Mouse (Mus musculus): Measurements from ENCODE around the gene Tnpo1. TPM values are rescaled to one million over a fixed set of nuclear protein-coding genes. Genes with fewer than 3 reads are reported as not detected.
A peak's percentile ranks its signal among the peaks of the same experiment; 100 is the strongest.

The Tnpo1 gene
- polyA plus RNA-seq, 2 experiments, result 10.5 to 13.6 TPM

DNA sequence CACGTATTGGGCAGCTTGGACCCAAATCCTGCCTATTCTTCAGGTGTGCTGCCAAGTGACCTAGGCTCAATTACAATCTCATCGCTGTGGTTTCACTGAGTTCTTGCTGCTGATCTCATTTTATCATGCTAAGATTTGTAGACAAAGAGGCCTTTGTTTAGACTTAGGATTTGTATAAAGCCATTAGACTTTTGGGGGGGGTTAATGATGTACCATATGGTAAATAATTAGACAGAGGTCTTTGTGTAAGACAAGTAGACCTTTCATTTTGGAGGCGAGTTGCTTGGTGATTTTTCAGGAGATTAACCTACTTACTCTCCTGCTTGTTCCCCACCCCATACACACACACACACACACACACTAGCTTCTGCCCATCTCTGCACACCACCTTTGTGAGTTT lies 19.7 kb upstream of the Tnpo1 start:
- Histone ChIP-seq H3K4me2 (ENCODE audit: low read depth) (no peak overlapping the region), H3K4me3 (ENCODE audit: insufficient read depth in 1 of 2, low read depth in 2 of 2, low read length in 2 of 2) (no peak overlapping the region), H3K9me3 (ENCODE audit: control insufficient read depth, low read length) (no peaks in the 10 kb centered on the region), H3K27me3 (ENCODE audit: control insufficient read depth, insufficient read depth, low read length) (no peaks in the 10 kb centered on the region), H3K36me3 (replicated peaks; ENCODE audit: control insufficient read depth, insufficient read depth, low read depth) (no peaks in the 10 kb centered on the region), H3K27ac (no peak overlapping the region), H3K4me1 (replicated peaks; ENCODE audit: control insufficient read depth in 2 of 2, insufficient read depth in 2 of 2, low read length in 1 of 2) (peaks cover 4 to 17% of the 10 kb centered on the region in 2 experiments), H3K9ac (replicated peaks) (no peak overlapping the region)
- TF ChIP-seq EP300 (IDR thresholded peaks at IDR 0.05; ENCODE audit: low read depth), result no peak
- no peak for TF ChIP-seq CTCF (IDR thresholded peaks at IDR 0.05; ENCODE audit: low read depth)
- no peak for ATAC-seq (ENCODE audit: insufficient read depth)
- WGBS (ENCODE audit: insufficient replicate concordance), result 52% methylated on average over 3 of the region's 3 CpGs
- DNase-seq (ENCODE audit: low read depth in 3 of 3, low spot score in 3 of 3), result no peak

DNA sequence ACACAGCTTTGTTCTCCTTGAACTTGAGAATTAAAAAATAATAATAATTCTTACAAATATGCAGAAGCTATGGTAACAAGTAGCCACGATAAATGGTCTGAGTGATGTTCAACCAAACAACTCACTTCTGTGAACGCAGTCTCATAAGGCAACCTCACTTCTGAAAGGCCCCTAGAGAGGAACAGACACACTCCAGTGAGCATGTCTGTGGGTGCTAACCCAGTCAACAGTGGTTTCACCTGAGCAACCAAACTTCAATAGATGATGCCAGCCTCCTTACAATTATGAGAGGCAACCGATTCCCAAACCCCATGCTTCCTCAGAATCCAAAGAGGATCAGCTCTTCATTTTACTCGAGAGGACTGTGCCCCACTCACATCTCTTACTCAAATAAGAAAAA lies 19.2 kb upstream of the Tnpo1 start:
- H3K4me1 ChIP-seq (replicated peaks; ENCODE audit: control insufficient read depth in 2 of 2, insufficient read depth in 2 of 2, low read length in 1 of 2), result peaks cover 4 to 17% of the 10 kb centered on the region in 2 experiments
- ATAC-seq (ENCODE audit: insufficient read depth) (no peak), DNase-seq (ENCODE audit: low read depth in 3 of 3, low spot score in 3 of 3) (no peak)
- TF ChIP-seq CTCF (IDR thresholded peaks at IDR 0.05; ENCODE audit: low read depth) (no peak), EP300 (IDR thresholded peaks at IDR 0.05; ENCODE audit: low read depth) (no peak)
- H3K4me3 ChIP-seq (ENCODE audit: insufficient read depth in 1 of 2, low read depth in 2 of 2, low read length in 2 of 2), result no peak overlapping the region
- no peak overlapping the region for H3K9ac ChIP-seq (replicated peaks)
- H3K36me3 ChIP-seq (replicated peaks; ENCODE audit: control insufficient read depth, insufficient read depth, low read depth), result no peaks in the 10 kb centered on the region
- no peak overlapping the region for H3K27ac ChIP-seq
- 79% methylated on average over 4 of the region's 4 CpGs for WGBS (ENCODE audit: insufficient replicate concordance)
- H3K4me2 ChIP-seq (ENCODE audit: low read depth), result peak overlapping the region; percentile 49; the same call in 1 of the 2 replicates
- H3K27me3 ChIP-seq (ENCODE audit: control insufficient read depth, insufficient read depth, low read length), result no peaks in the 10 kb centered on the region
- no peaks in the 10 kb centered on the region for H3K9me3 ChIP-seq (ENCODE audit: control insufficient read depth, low read length)

DNA sequence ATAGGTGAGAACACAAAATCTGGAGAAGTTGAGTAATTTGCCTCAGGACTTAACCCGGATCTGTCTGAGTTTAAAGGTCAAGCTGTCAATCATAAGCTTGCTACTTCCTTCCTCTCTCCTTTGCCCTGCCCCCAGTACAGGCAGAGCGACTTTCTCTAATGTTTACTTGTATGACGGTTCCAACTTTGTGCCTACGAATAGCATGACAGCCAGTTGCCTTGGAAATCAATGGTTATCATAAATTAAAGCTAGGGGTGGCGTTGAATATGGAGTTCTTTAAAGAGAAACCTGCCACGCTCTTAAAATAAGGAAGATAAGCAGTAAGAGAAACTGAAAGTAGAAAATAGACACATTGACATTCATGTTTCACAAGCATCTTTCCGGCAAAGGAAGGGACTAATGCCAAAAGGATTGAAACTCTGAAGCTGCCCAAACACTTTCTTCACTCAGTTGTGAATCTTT lies 18.5 kb upstream of the Tnpo1 start:
- Histone ChIP-seq H3K36me3 (replicated peaks; ENCODE audit: control insufficient read depth, insufficient read depth, low read depth) (no peaks in the 10 kb centered on the region), H3K4me2 (ENCODE audit: low read depth) (peak overlapping the region; percentile 49), H3K9me3 (ENCODE audit: control insufficient read depth, low read length) (no peaks in the 10 kb centered on the region), H3K27me3 (ENCODE audit: control insufficient read depth, insufficient read depth, low read length) (no peaks in the 10 kb centered on the region), H3K4me3 (ENCODE audit: insufficient read depth in 1 of 2, low read depth in 2 of 2, low read length in 2 of 2) (peak overlapping the region; percentile 41 to 53), H3K4me1 (replicated peaks; ENCODE audit: control insufficient read depth in 2 of 2, insufficient read depth in 2 of 2, low read length in 1 of 2) (peaks cover 4 to 17% of the 10 kb centered on the region in 2 experiments), H3K27ac (no peak overlapping the region), H3K9ac (replicated peaks) (peak overlapping the region; percentile 31)
- 17% methylated on average over 7 of the region's 7 CpGs for WGBS (ENCODE audit: insufficient replicate concordance)
- DNase-seq (ENCODE audit: low read depth in 3 of 3, low spot score in 3 of 3) (no peak), ATAC-seq (ENCODE audit: insufficient read depth) (peak; percentile 55; the same call in 1 of the 2 replicates)
- TF ChIP-seq EP300 (IDR thresholded peaks at IDR 0.05; ENCODE audit: low read depth) (no peak), CTCF (IDR thresholded peaks at IDR 0.05; ENCODE audit: low read depth) (no peak)

DNA sequence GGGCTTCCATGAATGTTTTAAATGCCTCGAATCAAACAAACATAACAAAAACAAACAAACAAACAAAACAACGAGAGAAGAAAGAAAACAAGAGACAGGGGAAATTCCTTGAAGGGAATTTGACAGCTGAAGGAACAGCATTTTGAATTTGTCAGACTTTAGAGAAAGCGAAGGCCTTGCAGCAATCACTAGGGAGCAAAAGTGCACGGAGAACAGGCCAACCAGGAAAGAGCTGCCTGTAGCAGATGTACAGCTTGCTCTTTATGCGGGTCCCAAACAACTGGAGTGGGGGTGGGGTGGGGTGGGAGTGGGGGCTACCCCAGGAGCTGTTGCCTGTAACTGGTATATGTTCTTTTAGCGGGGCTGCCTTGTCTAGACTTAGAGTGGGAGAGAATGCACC lies 16.2 kb upstream of the Tnpo1 start:
- 44% methylated on average over 6 of the region's 6 CpGs for WGBS (ENCODE audit: insufficient replicate concordance)
- Histone ChIP-seq H3K4me1 (replicated peaks; ENCODE audit: control insufficient read depth in 2 of 2, insufficient read depth in 2 of 2, low read length in 1 of 2) (peaks cover 4 to 16% of the 10 kb centered on the region in 2 experiments), H3K4me3 (ENCODE audit: insufficient read depth in 1 of 2, low read depth in 2 of 2, low read length in 2 of 2) (no peak overlapping the region), H3K36me3 (replicated peaks; ENCODE audit: control insufficient read depth, insufficient read depth, low read depth) (no peaks in the 10 kb centered on the region), H3K9me3 (ENCODE audit: control insufficient read depth, low read length) (no peaks in the 10 kb centered on the region), H3K27ac (no peak overlapping the region), H3K4me2 (ENCODE audit: low read depth) (no peak overlapping the region), H3K9ac (replicated peaks) (no peak overlapping the region), H3K27me3 (ENCODE audit: control insufficient read depth, insufficient read depth, low read length) (no peaks in the 10 kb centered on the region)
- ATAC-seq (ENCODE audit: insufficient read depth) (no peak), DNase-seq (ENCODE audit: low read depth in 3 of 3, low spot score in 3 of 3) (no peak)
- TF ChIP-seq EP300 (IDR thresholded peaks at IDR 0.05; ENCODE audit: low read depth), result no peak
- no peak for TF ChIP-seq CTCF (IDR thresholded peaks at IDR 0.05; ENCODE audit: low read depth)

DNA sequence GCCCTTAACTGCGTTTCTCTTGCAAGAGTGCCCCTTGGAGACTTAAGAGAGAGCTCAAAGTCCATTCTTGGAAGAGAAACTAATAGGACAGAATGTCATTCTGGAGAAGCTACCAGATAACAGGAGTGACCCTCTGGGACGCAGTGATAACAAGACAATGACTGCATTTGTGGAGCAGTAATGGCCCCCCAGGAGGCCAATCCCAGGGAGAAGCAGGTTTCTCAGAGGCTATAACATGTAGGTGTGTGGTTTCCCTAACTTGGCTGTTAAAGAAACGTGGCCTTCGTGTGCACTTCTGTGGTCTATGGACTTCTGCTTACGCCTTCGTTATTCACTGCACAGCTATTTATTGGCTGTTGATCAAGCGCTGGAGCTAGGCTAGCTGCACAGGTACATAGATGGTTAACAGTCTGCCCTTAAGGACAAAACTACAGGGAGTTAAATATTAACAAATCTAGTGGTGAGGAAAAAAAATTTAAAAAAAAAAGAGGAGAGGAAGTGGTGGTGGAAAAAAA lies 15.7 kb upstream of the Tnpo1 start:
- Histone ChIP-seq H3K9ac (replicated peaks) (no peak overlapping the region), H3K4me2 (ENCODE audit: low read depth) (0 out of 2 replicates have a peak overlapping the region, but pooled peaks have one; percentile 7), H3K4me1 (replicated peaks; ENCODE audit: control insufficient read depth in 2 of 2, insufficient read depth in 2 of 2, low read length in 1 of 2) (peaks cover 4 to 16% of the 10 kb centered on the region in 2 experiments), H3K27me3 (ENCODE audit: control insufficient read depth, insufficient read depth, low read length) (no peaks in the 10 kb centered on the region), H3K9me3 (ENCODE audit: control insufficient read depth, low read length) (no peaks in the 10 kb centered on the region), H3K27ac (no peak overlapping the region), H3K4me3 (ENCODE audit: insufficient read depth in 1 of 2, low read depth in 2 of 2, low read length in 2 of 2) (no peak overlapping the region), H3K36me3 (replicated peaks; ENCODE audit: control insufficient read depth, insufficient read depth, low read depth) (no peaks in the 10 kb centered on the region)
- ATAC-seq (ENCODE audit: insufficient read depth) (peak; percentile 48; the same call in 1 of the 2 replicates), DNase-seq (ENCODE audit: low read depth in 3 of 3, low spot score in 3 of 3) (peak in 1 of 3 experiments; percentile 6)
- TF ChIP-seq EP300 (IDR thresholded peaks at IDR 0.05; ENCODE audit: low read depth) (no peak), CTCF (IDR thresholded peaks at IDR 0.05; ENCODE audit: low read depth) (no peak)
- 31% methylated on average over 7 of the region's 7 CpGs for WGBS (ENCODE audit: insufficient replicate concordance)
